Comparison of ENCODE assay signal across 10 mouse cellular contexts in the genomic region with DNA sequence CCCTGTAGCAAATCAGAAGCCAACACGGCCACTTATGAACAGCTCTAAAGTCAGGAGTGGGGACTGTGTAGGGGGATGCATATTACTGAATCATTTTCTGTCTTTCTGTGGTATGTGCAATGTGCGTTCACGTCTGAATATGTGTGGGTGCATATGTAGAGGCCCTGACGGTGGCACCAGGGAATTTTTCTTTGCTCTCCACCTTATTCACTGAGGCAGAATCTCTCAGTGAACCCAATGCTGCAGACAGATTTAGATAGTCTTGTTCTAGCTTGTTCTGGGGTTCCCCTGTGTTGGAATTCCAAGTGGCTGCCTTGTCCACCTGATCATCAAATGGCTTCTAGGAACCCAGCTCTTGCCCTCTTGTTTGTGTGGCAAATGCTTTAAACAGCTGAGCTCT. TPM values are rescaled to one million over a fixed set of nuclear protein-coding genes. Genes with fewer than 3 reads are reported as not detected.
DNase-seq lines count a peak whose midpoint lies in the region; ATAC-seq and TF ChIP-seq lines count a peak whose summit lies in the region.
"Had no signal": no experiment of that assay in that cellular context is flagged by ENCODE, and none has a peak within 500 bp of the region (broad histone marks: within the 10 kb centered on the region; RNA-seq: fewer than 3 reads in every experiment).

No protein-coding gene starts in this region.

- no peak for ATAC-seq in heart, embryonic 15.5 days (replicated peaks; ENCODE audit: insufficient number of reproducible peaks, insufficient read depth, low FRiP score, low read depth)
- ATAC-seq in forebrain, postnatal 0 days: peak; percentile 12; the same call in 1 of the 2 replicates
- no peak for ATAC-seq in midbrain, embryonic 12.5 days (ENCODE audit: low FRiP score, low read depth)
- no peak for ATAC-seq in activated CD4-positive, CD25-positive, alpha-beta regulatory T cell, adult 4 months

- no peak overlapping the region; the same call in 1 of the 2 replicates for H3K9ac ChIP-seq in heart, embryonic 15.5 days
- H3K9ac ChIP-seq in forebrain, postnatal 0 days: peak overlapping the region; percentile 22; the same call in 1 of the 2 replicates
- H3K9ac ChIP-seq in midbrain, embryonic 12.5 days (replicated peaks): no peak overlapping the region

- 0 out of 2 replicates have a peak, but pooled peaks cover 2% of the 10 kb centered on the region for H3K27me3 ChIP-seq in heart, embryonic 15.5 days
- no peaks in the 10 kb centered on the region for H3K27me3 ChIP-seq in forebrain, postnatal 0 days (ENCODE audit: insufficient read depth, low read length)
- H3K27me3 ChIP-seq in midbrain, embryonic 12.5 days: peaks cover 13% of the 10 kb centered on the region

- no peak for DNase-seq in heart, postnatal 10 days
- DNase-seq in forebrain, postnatal 0 days: peak; percentile 54
- no peak for DNase-seq in ovary, postnatal 36 days (ENCODE audit: low spot score)
- DNase-seq in right cerebral cortex, postnatal 4 days: no peak

- 62% methylated on average over 4 of the region's 4 CpGs for WGBS in heart, embryonic 15.5 days
- WGBS in forebrain, postnatal 0 days: 39% methylated on average over 4 of the region's 4 CpGs
- 76% methylated on average over 4 of the region's 4 CpGs for WGBS in midbrain, embryonic 12.5 days

- intact Hi-C loops in heart, postnatal 10 days (cut with DNase I): loop anchor here (1.0 to 5.0 kb wide), 3 partner anchors 52 to 145 kb away; a partner anchor contains a TSS

- peaks cover 7% of the 10 kb centered on the region for H3K4me1 ChIP-seq in heart, embryonic 15.5 days (replicated peaks)
- H3K4me1 ChIP-seq in bone marrow macrophage, adult 2 months (ENCODE audit: control insufficient read depth, insufficient read depth, low read length): peaks cover 7% of the 10 kb centered on the region
- H3K4me1 ChIP-seq in forebrain, postnatal 0 days (ENCODE audit: insufficient read depth): no peaks in the 10 kb centered on the region
- peaks cover 7% of the 10 kb centered on the region for H3K4me1 ChIP-seq in midbrain, embryonic 12.5 days

- no peaks in the 10 kb centered on the region for H3K9me3 ChIP-seq in heart, embryonic 15.5 days (replicated peaks)
- H3K9me3 ChIP-seq in forebrain, postnatal 0 days (ENCODE audit: low read length): no peaks in the 10 kb centered on the region
- no peaks in the 10 kb centered on the region for H3K9me3 ChIP-seq in midbrain, embryonic 12.5 days
- H3K9me3 ChIP-seq: G1E had no signal

- no peak for TF ChIP-seq POLR2A in bone marrow macrophage, adult 2 months (IDR thresholded peaks at IDR 0.05; ENCODE audit: borderline replicate concordance, low read depth, low read length)

- no peak for TF ChIP-seq CTCF in bone marrow macrophage, adult 2 months (IDR thresholded peaks at IDR 0.05; ENCODE audit: low read depth, low read length)
- no peak for TF ChIP-seq CTCF in forebrain, postnatal 0 days (IDR thresholded peaks at IDR 0.05; ENCODE audit: low read depth)

- peak overlapping the region; percentile 59 for H3K4me2 ChIP-seq in heart, embryonic 15.5 days
- peak overlapping the region; percentile 60 for H3K4me2 ChIP-seq in forebrain, postnatal 0 days (ENCODE audit: low read depth)
- peak overlapping the region; percentile 52 for H3K4me2 ChIP-seq in midbrain, embryonic 12.5 days (replicated peaks)

- peak overlapping the region; percentile 51 for H3K4me3 ChIP-seq in heart, embryonic 15.5 days
- peak overlapping the region; percentile 62 for H3K4me3 ChIP-seq in bone marrow macrophage, adult 2 months (ENCODE audit: insufficient read depth, low read length)
- peak overlapping the region; percentile 47 for H3K4me3 ChIP-seq in forebrain, postnatal 0 days (ENCODE audit: low read depth, low read length)
- H3K4me3 ChIP-seq in midbrain, embryonic 12.5 days: peak overlapping the region; percentile 18; the same call in 1 of the 2 replicates

- H3K27ac ChIP-seq in heart, embryonic 15.5 days: peak overlapping the region; percentile 6; the same call in 1 of the 2 replicates
- no peak overlapping the region for H3K27ac ChIP-seq in bone marrow macrophage, adult 2 months (ENCODE audit: insufficient read depth, low read depth, low read length)
- peak overlapping the region; percentile 92 for H3K27ac ChIP-seq in forebrain, postnatal 0 days (ENCODE audit: low read depth, low read length)
- peak overlapping the region; percentile 52; the same call in 1 of the 2 replicates for H3K27ac ChIP-seq in midbrain, embryonic 12.5 days (replicated peaks)

- H3K36me3 ChIP-seq in heart, embryonic 15.5 days: no peaks in the 10 kb centered on the region
- H3K36me3 ChIP-seq in forebrain, postnatal 0 days (ENCODE audit: insufficient read depth): no peaks in the 10 kb centered on the region
- H3K36me3 ChIP-seq in midbrain, embryonic 12.5 days: no peaks in the 10 kb centered on the region
- H3K36me3 ChIP-seq: G1E had no signal

RNA-seq across cellular contexts. Expression of a gene that starts 48.0 kb away (rescaled TPM):
- 0.22 and 0.28 TPM in 2 replicates for polyA plus RNA-seq in heart, embryonic 15.5 days (2015; fragmentation: Nextera tagmentation; extraction: Ambion mirVana)
- total RNA-seq in heart, postnatal 10 days (2021): not detected
- polyA plus RNA-seq in bone marrow macrophage, adult 2 months (2012; ENCODE audit: insufficient read depth, insufficient read length, missing spikeins): 0.55 TPM in 1 of 2 replicates, not detected in the other
- total RNA-seq in forebrain, postnatal 0 days (2014; rRNA removed): 1.3 and 1.7 TPM in 2 replicates
- polyA plus RNA-seq in forebrain, postnatal 0 days (2015; fragmentation: Nextera tagmentation; extraction: Ambion mirVana): 0.45 and 1.3 TPM in 2 replicates
- 0.52 and 0.62 TPM in 2 replicates for polyA plus RNA-seq in midbrain, embryonic 12.5 days (2016; fragmentation: Nextera tagmentation; extraction: Ambion mirVana)
- polyA plus RNA-seq in activated CD4-positive, CD25-positive, alpha-beta regulatory T cell, adult 4 months (2017; shearing (Covaris generic)): under 1 TPM; 0.48 to 0.76 TPM
- polyA plus RNA-seq: G1E; urinary bladder, adult 2 months had no signal

RNA-seq across cellular contexts. Expression of a gene that starts 58.1 kb away (rescaled TPM):
- 21.0 and 24.1 TPM in 2 replicates for polyA plus RNA-seq in heart, embryonic 15.5 days (2015; fragmentation: Nextera tagmentation; extraction: Ambion mirVana)
- total RNA-seq in heart, postnatal 10 days (2021): 1 to 10 TPM; 5.0 to 5.4 TPM
- polyA plus RNA-seq in bone marrow macrophage, adult 2 months (2012; ENCODE audit: insufficient read depth, insufficient read length, missing spikeins): 21.1 and 28.1 TPM in 2 replicates
- total RNA-seq in forebrain, postnatal 0 days (2014; rRNA removed): 18.6 and 31.9 TPM in 2 replicates
- 19.0 and 21.5 TPM in 2 replicates for polyA plus RNA-seq in forebrain, postnatal 0 days (2015; fragmentation: Nextera tagmentation; extraction: Ambion mirVana)
- polyA plus RNA-seq in midbrain, embryonic 12.5 days (2016; fragmentation: Nextera tagmentation; extraction: Ambion mirVana): 33.0 and 37.3 TPM in 2 replicates
- 100 to 1,000 TPM; 124 to 145 TPM for polyA plus RNA-seq in activated CD4-positive, CD25-positive, alpha-beta regulatory T cell, adult 4 months (2017; shearing (Covaris generic))

RNA-seq across cellular contexts. Expression of a gene that starts 58.2 kb away (rescaled TPM):
- 28.1 and 38.4 TPM in 2 replicates for polyA plus RNA-seq in heart, embryonic 15.5 days (2015; fragmentation: Nextera tagmentation; extraction: Ambion mirVana)
- total RNA-seq in heart, postnatal 10 days (2021): 10 to 100 TPM; 30.5 to 35.1 TPM
- 166 and 182 TPM in 2 replicates for polyA plus RNA-seq in bone marrow macrophage, adult 2 months (2012; ENCODE audit: insufficient read depth, insufficient read length, missing spikeins)
- total RNA-seq in forebrain, postnatal 0 days (2014; rRNA removed): 31.0 and 32.4 TPM in 2 replicates
- 9.3 and 9.5 TPM in 2 replicates for polyA plus RNA-seq in forebrain, postnatal 0 days (2015; fragmentation: Nextera tagmentation; extraction: Ambion mirVana)
- 56.6 and 58.0 TPM in 2 replicates for polyA plus RNA-seq in midbrain, embryonic 12.5 days (2016; fragmentation: Nextera tagmentation; extraction: Ambion mirVana)
- 10 to 100 TPM; 66.3 to 74.8 TPM for polyA plus RNA-seq in activated CD4-positive, CD25-positive, alpha-beta regulatory T cell, adult 4 months (2017; shearing (Covaris generic))
